Mouse (Mus musculus): ENCODE measurements around the gene Ace3.

- no peak for TF ChIP-seq GATA1 (IDR thresholded peaks at IDR 0.05; ENCODE audit: low read length)
- no peak for TF ChIP-seq TAL1 (IDR thresholded peaks at IDR 0.05; ENCODE audit: low read length)
Observed at GRCm38 (mm10) chr11:105959355-105959754, 35.1 kb upstream of the Ace3 start.

Measured in erythroblast, embryonic 14.5 days (primary cell).